Mouse (Mus musculus): ENCODE results near the gene Fam178b. TPM values are rescaled to one million over a fixed set of nuclear protein-coding genes. Genes with fewer than 3 reads are reported as not detected.
A peak's percentile ranks its signal among the peaks of the same experiment; 100 is the strongest.

The Fam178b gene
- polyA plus RNA-seq, 1 experiment: 0.29 TPM

DNA sequence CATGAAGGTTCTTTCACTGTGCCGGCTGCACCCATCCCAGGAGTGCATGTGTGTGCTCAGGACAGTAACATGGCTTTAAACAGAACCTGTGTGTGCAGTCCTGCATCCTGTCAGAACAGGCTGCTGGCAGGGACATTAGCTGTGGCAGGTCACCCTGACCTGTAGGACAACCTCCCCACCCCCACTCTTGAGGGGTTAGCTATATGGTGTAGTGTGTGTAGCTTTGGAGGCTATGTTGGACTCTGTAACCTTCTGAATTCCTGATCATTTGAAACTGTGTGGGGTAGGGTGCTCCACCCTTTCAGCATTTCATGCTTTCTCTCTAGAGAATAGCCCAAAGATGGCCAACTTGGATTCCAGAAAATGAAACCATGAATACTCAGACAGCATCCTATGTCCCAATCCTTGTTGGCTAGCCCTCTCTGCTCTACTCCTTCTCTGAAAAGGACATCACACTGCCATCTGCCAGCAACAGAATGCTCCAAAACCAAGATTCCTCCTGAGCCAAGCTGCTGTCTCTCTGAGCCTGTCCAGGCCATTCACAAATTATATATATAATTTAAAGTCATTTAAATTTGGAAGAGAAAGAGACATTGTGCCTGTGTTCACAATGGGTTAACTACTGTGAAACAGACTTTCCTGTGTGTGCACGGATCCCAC lies 47.0 kb downstream of the Fam178b start:
- WGBS: 81% methylated on average over 2 of the region's 2 CpGs
- no peak overlapping the region for H3K27ac ChIP-seq (ENCODE audit: insufficient read depth, low read depth, low read length)

DNA sequence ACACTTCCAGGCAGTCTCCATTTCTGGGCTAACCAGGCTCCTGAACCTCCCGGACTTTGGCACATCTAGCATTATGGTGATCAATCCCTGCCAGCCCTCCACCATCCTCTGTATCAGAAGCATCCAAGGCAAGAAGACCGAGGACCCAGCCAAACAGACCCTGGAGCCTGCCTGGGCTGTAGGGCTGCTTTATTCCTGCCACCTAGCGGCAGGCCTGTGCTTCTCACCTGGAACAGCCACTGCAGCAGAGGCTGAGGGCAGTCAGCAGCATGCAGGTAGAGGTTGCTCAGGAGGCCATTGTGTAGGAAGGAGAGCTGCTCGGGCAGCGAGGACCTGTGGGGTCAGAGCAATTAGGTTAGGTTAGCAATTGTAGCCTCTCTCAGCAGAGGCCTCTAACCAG lies 48.0 kb downstream of the Fam178b start:
- Histone ChIP-seq H3K27ac (ENCODE audit: insufficient read depth, low read depth, low read length) (no peak overlapping the region), H3K4me1 (ENCODE audit: control insufficient read depth, insufficient read depth, insufficient read length, low read length) (no peaks in the 10 kb centered on the region), H3K36me3 (ENCODE audit: control insufficient read depth, insufficient read depth, low read length) (no peaks in the 10 kb centered on the region), H3K27me3 (ENCODE audit: control insufficient read depth, insufficient read depth, low read length) (no peaks in the 10 kb centered on the region), H3K4me3 (ENCODE audit: low read depth, low read length) (no peak overlapping the region)
- 18% methylated on average over 5 of the region's 5 CpGs for WGBS
- TF ChIP-seq POLR2A (IDR thresholded peaks at IDR 0.05; ENCODE audit: low read depth, low read length) (no peak), CTCF (IDR thresholded peaks at IDR 0.05; ENCODE audit: extremely low read depth, insufficient read length, insufficient replicate concordance, low read depth, low read length) (peak; percentile 77; the same call in 1 of the 2 replicates)

More for the DNA sequence above, 47.0 kb downstream of the Fam178b start:
- Histone ChIP-seq H3K4me1 (ENCODE audit: control insufficient read depth, insufficient read depth, insufficient read length, low read length) (no peaks in the 10 kb centered on the region), H3K36me3 (ENCODE audit: control insufficient read depth, insufficient read depth, low read length) (no peaks in the 10 kb centered on the region), H3K4me3 (ENCODE audit: low read depth, low read length) (no peak overlapping the region), H3K27me3 (ENCODE audit: control insufficient read depth, insufficient read depth, low read length) (no peaks in the 10 kb centered on the region)
- no peak for TF ChIP-seq CTCF (IDR thresholded peaks at IDR 0.05; ENCODE audit: extremely low read depth, insufficient read length, insufficient replicate concordance, low read depth, low read length)
- no peak for TF ChIP-seq POLR2A (IDR thresholded peaks at IDR 0.05; ENCODE audit: low read depth, low read length)

GRCm38 (mm10) chr1:36633920-36634319 lies 49.1 kb downstream of the Fam178b start:
- no peak overlapping the region for H3K27ac ChIP-seq (ENCODE audit: insufficient read depth, low read depth, low read length)
- H3K4me3 ChIP-seq (ENCODE audit: low read depth, low read length): no peak overlapping the region
- H3K36me3 ChIP-seq (ENCODE audit: control insufficient read depth, insufficient read depth, low read length): no peaks in the 10 kb centered on the region
- 94% methylated on average over 5 of the region's 5 CpGs for WGBS
- H3K27me3 ChIP-seq (ENCODE audit: control insufficient read depth, insufficient read depth, low read length): no peaks in the 10 kb centered on the region
- no peaks in the 10 kb centered on the region for H3K4me1 ChIP-seq (ENCODE audit: control insufficient read depth, insufficient read depth, insufficient read length, low read length)
- TF ChIP-seq POLR2A (IDR thresholded peaks at IDR 0.05; ENCODE audit: low read depth, low read length) (no peak), CTCF (IDR thresholded peaks at IDR 0.05; ENCODE audit: extremely low read depth, insufficient read length, insufficient replicate concordance, low read depth, low read length) (no peak)

- Histone ChIP-seq H3K4me3 (ENCODE audit: low read depth, low read length) (no peak overlapping the region), H3K27ac (ENCODE audit: insufficient read depth, low read depth, low read length) (no peak overlapping the region), H3K4me1 (ENCODE audit: control insufficient read depth, insufficient read depth, insufficient read length, low read length) (no peaks in the 10 kb centered on the region), H3K36me3 (ENCODE audit: control insufficient read depth, insufficient read depth, low read length) (no peaks in the 10 kb centered on the region), H3K27me3 (ENCODE audit: control insufficient read depth, insufficient read depth, low read length) (no peaks in the 10 kb centered on the region)
- 90% methylated on average over 1 of the region's 1 CpGs for WGBS
- TF ChIP-seq POLR2A (IDR thresholded peaks at IDR 0.05; ENCODE audit: low read depth, low read length) (no peak), CTCF (IDR thresholded peaks at IDR 0.05; ENCODE audit: extremely low read depth, insufficient read length, insufficient replicate concordance, low read depth, low read length) (no peak)
These were observed 50.1 kb downstream of the Fam178b start for GRCm38 (mm10) chr1:36632846-36633245.

- no peak overlapping the region for H3K4me3 ChIP-seq (ENCODE audit: low read depth, low read length)
- 96% methylated on average over 4 of the region's 4 CpGs for WGBS
These were observed 50.9 kb downstream of the Fam178b start for GRCm38 (mm10) chr1:36632090-36632489.

DNA sequence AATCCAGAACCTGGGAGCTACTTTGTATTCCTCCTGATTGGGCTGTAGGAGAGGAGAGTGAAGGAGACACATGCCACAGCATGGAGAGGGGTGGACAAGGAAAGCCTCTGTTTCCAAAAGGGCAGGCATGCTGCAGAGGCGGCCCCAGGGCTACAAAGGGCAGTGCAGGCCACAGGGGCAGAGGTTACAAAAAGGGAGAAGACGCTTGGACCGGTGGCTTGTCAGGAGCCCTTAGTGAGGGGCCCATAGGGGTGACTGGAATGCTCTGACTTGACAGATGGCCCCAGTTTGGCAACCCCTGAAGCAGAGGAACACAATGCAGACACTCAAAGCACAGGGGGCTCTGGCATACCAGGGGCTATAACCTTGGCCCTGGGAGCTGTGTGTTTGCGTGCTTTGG lies 51.6 kb downstream of the Fam178b start:
- Histone ChIP-seq H3K27me3 (ENCODE audit: control insufficient read depth, insufficient read depth, low read length) (no peaks in the 10 kb centered on the region), H3K4me3 (ENCODE audit: low read depth, low read length) (no peak overlapping the region), H3K4me1 (ENCODE audit: control insufficient read depth, insufficient read depth, insufficient read length, low read length) (no peaks in the 10 kb centered on the region), H3K27ac (ENCODE audit: insufficient read depth, low read depth, low read length) (no peak overlapping the region), H3K36me3 (ENCODE audit: control insufficient read depth, insufficient read depth, low read length) (no peaks in the 10 kb centered on the region)
- no peak for TF ChIP-seq CTCF (IDR thresholded peaks at IDR 0.05; ENCODE audit: extremely low read depth, insufficient read length, insufficient replicate concordance, low read depth, low read length)
- TF ChIP-seq POLR2A (IDR thresholded peaks at IDR 0.05; ENCODE audit: low read depth, low read length): no peak
- WGBS: 89% methylated on average over 4 of the region's 4 CpGs

More at GRCm38 (mm10) chr1:36632090-36632489, 50.9 kb downstream of the Fam178b start:
- Histone ChIP-seq H3K27me3 (ENCODE audit: control insufficient read depth, insufficient read depth, low read length) (no peaks in the 10 kb centered on the region), H3K36me3 (ENCODE audit: control insufficient read depth, insufficient read depth, low read length) (no peaks in the 10 kb centered on the region), H3K4me1 (ENCODE audit: control insufficient read depth, insufficient read depth, insufficient read length, low read length) (no peaks in the 10 kb centered on the region), H3K27ac (ENCODE audit: insufficient read depth, low read depth, low read length) (no peak overlapping the region)
- TF ChIP-seq CTCF (IDR thresholded peaks at IDR 0.05; ENCODE audit: extremely low read depth, insufficient read length, insufficient replicate concordance, low read depth, low read length): no peak
- no peak for TF ChIP-seq POLR2A (IDR thresholded peaks at IDR 0.05; ENCODE audit: low read depth, low read length)

GRCm38 (mm10) chr1:36630053-36630739 lies 52.8 kb downstream of the Fam178b start:
- no peak overlapping the region for H3K27ac ChIP-seq (ENCODE audit: insufficient read depth, low read depth, low read length)
- no peaks in the 10 kb centered on the region for H3K27me3 ChIP-seq (ENCODE audit: control insufficient read depth, insufficient read depth, low read length)
- 75% methylated on average over 3 of the region's 3 CpGs for WGBS
- H3K4me1 ChIP-seq (ENCODE audit: control insufficient read depth, insufficient read depth, insufficient read length, low read length): no peaks in the 10 kb centered on the region
- no peak overlapping the region for H3K4me3 ChIP-seq (ENCODE audit: low read depth, low read length)
- TF ChIP-seq POLR2A (IDR thresholded peaks at IDR 0.05; ENCODE audit: low read depth, low read length) (no peak), CTCF (IDR thresholded peaks at IDR 0.05; ENCODE audit: extremely low read depth, insufficient read length, insufficient replicate concordance, low read depth, low read length) (no peak)
- no peaks in the 10 kb centered on the region for H3K36me3 ChIP-seq (ENCODE audit: control insufficient read depth, insufficient read depth, low read length)
